Mouse (Mus musculus) olfactory bulb, adult 2 months (tissue): ENCODE measurements around the gene Lrrfip2.

ENCODE experiments used
- CTCF ChIP-seq: fragments of 200-500 bp; IDR thresholded peaks from 2 replicates; pipeline ENCODE4 v1.5.1; 2012; ENCODE audit warnings: low read depth, mild to moderate bottlenecking, low read length, moderate library complexity; ENCODE audit not compliant: insufficient read depth
- POLR2A ChIP-seq: fragments of 200-500 bp; IDR thresholded peaks from 2 replicates; pipeline ENCODE4 v1.6.1; 2012; ENCODE audit warnings: mild to moderate bottlenecking, low read depth, low read length, moderate library complexity; ENCODE audit not compliant: insufficient read depth

- no peak for TF ChIP-seq CTCF
- no peak for TF ChIP-seq POLR2A
Measured at GRCm38 (mm10) chr9:111103293-111103692, 14.1 kb upstream of the Lrrfip2 start.
